Mouse (Mus musculus) embryonic facial prominence, embryonic 13.5 days (tissue): ENCODE measurements around the gene Slc38a6. TPM values are rescaled to one million over a fixed set of nuclear protein-coding genes. Genes with fewer than 3 reads are reported as not detected.
A peak's percentile ranks its signal among the peaks of the same experiment; 100 is the strongest.

Experiments
- ATAC-seq: fragments of 200-750 bp; cut with Nextera tagmentation; 2 replicates; pipeline ENCODE4 v1.8.0; 2017; ENCODE audit warnings: low read depth; ENCODE audit not compliant: insufficient number of reproducible peaks, insufficient read depth, low FRiP score, low TSS enrichment
- H3K27ac ChIP-seq: fragments of 300-500 bp; sonication (generic); 2 replicates; pipeline ENCODE4 v1.5.1; 2015; ENCODE audit warnings: moderate library complexity, mild to moderate bottlenecking, inconsistent platforms
- H3K27me3 ChIP-seq: fragments of 300-500 bp; sonication (generic); 2 replicates; pipeline ENCODE4 v1.6.1; 2015; ENCODE audit warnings: mild to moderate bottlenecking, inconsistent platforms
- H3K36me3 ChIP-seq: fragments of 300-500 bp; sonication (generic); 2 replicates; pipeline ENCODE4 v1.6.1; 2015; ENCODE audit warnings: mild to moderate bottlenecking, inconsistent platforms
- H3K4me1 ChIP-seq: fragments of 300-500 bp; sonication (generic); 2 replicates; pipeline ENCODE4 v1.6.1; 2015; ENCODE audit warnings: inconsistent platforms
- H3K4me2 ChIP-seq: fragments of 300-500 bp; sonication (generic); 2 replicates; pipeline ENCODE4 v1.6.1; 2015; ENCODE audit warnings: moderate library complexity, mild to moderate bottlenecking, inconsistent platforms
- H3K4me3 ChIP-seq: fragments of 300-500 bp; sonication (generic); 2 replicates; pipeline ENCODE4 v1.5.1; 2015; ENCODE audit warnings: mild to moderate bottlenecking, inconsistent platforms
- H3K9ac ChIP-seq: fragments of 300-500 bp; sonication (generic); 2 replicates; pipeline ENCODE4 v1.6.1; 2015; ENCODE audit warnings: mild to moderate bottlenecking, inconsistent platforms
- H3K9me3 ChIP-seq: fragments of 300-500 bp; sonication (generic); 2 replicates; pipeline ENCODE4 v1.6.1; 2016; ENCODE audit warnings: inconsistent platforms
- WGBS: fragments of 180-500 bp; shearing (Covaris S2); methylation state at CpG from one replicate; pipeline ENCODE4 v1.1.7; 2015; ENCODE audit warnings: mixed read lengths; 5-methylcytosine and 5-hydroxymethylcytosine counted together
- polyA plus RNA-seq: library from polyadenylated mRNA; unstranded; fragments of >200 nt; fragmentation: Nextera tagmentation; extraction: Ambion mirVana; gene quantifications from 2 replicates; pipeline ENCODE4 v1.2.1, GENCODE M21; 2015

Gene Slc38a6
- polyA plus RNA-seq, 1 experiment from 2014 or later = 13.7 TPM

GRCm38 (mm10) chr12:73394571-73394970 lies 108.0 kb downstream of the Slc38a6 start:
- WGBS = 92% methylated on average over 5 of the region's 5 CpGs
- Histone ChIP-seq H3K4me2 (no peak overlapping the region), H3K9ac (no peak overlapping the region), H3K9me3 (no peaks in the 10 kb centered on the region), H3K4me3 (no peak overlapping the region), H3K27ac (peak overlapping the region; percentile 89), H3K36me3 (no peaks in the 10 kb centered on the region), H3K4me1 (peaks cover 30% of the 10 kb centered on the region), H3K27me3 (no peaks in the 10 kb centered on the region)
- no peak for ATAC-seq

DNA sequence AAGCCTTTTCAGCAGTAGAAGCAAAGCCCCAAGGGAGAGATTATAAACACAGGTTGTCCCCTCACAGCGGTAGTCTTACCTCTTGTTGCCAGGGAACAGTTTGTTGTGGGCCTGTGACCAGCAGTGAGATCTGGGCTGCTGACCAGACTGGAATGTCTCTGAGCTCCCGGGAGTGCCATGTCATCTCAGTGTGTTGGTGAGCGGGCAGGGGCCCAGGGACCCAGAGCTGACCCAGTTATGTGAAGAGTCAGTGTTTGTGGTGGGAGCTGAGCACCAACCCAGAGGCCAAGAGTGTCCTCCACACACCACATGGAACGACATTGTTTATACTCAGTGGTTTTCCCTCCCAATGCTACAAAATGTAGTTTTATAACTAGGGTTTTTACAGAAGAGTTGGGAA lies 112.8 kb downstream of the Slc38a6 start:
- Histone ChIP-seq H3K9me3 (no peaks in the 10 kb centered on the region), H3K27me3 (no peaks in the 10 kb centered on the region; the same call in 1 of the 2 replicates), H3K4me2 (no peak overlapping the region), H3K36me3 (no peaks in the 10 kb centered on the region), H3K4me3 (no peak overlapping the region), H3K9ac (no peak overlapping the region), H3K27ac (no peak overlapping the region), H3K4me1 (peaks cover 20% of the 10 kb centered on the region)
- 42% methylated on average over 4 of the region's 4 CpGs for WGBS
- ATAC-seq = no peak

GRCm38 (mm10) chr12:73400481-73401025 lies 114.0 kb downstream of the Slc38a6 start:
- peaks cover 23% of the 10 kb centered on the region for H3K4me1 ChIP-seq
- no peaks in the 10 kb centered on the region for H3K36me3 ChIP-seq
- H3K4me2 ChIP-seq = no peak overlapping the region
- no peaks in the 10 kb centered on the region for H3K9me3 ChIP-seq
- H3K4me3 ChIP-seq = no peak overlapping the region
- H3K27me3 ChIP-seq = no peaks in the 10 kb centered on the region; the same call in 1 of the 2 replicates
- H3K27ac ChIP-seq = no peak overlapping the region
- 79% methylated on average over 4 of the region's 4 CpGs for WGBS
- 0 out of 2 replicates have a peak overlapping the region, but pooled peaks have one; percentile 27 for H3K9ac ChIP-seq
- ATAC-seq = peak; percentile 52; the same call in 1 of the 2 replicates

GRCm38 (mm10) chr12:73401520-73402130 lies 115.0 kb downstream of the Slc38a6 start:
- 69% methylated on average over 3 of the region's 3 CpGs for WGBS
- Histone ChIP-seq H3K9me3 (no peaks in the 10 kb centered on the region), H3K36me3 (no peaks in the 10 kb centered on the region), H3K27ac (no peak overlapping the region), H3K4me2 (no peak overlapping the region), H3K4me1 (peaks cover 23% of the 10 kb centered on the region), H3K9ac (no peak overlapping the region), H3K4me3 (no peak overlapping the region), H3K27me3 (no peaks in the 10 kb centered on the region; the same call in 1 of the 2 replicates)
- ATAC-seq = no peak

DNA sequence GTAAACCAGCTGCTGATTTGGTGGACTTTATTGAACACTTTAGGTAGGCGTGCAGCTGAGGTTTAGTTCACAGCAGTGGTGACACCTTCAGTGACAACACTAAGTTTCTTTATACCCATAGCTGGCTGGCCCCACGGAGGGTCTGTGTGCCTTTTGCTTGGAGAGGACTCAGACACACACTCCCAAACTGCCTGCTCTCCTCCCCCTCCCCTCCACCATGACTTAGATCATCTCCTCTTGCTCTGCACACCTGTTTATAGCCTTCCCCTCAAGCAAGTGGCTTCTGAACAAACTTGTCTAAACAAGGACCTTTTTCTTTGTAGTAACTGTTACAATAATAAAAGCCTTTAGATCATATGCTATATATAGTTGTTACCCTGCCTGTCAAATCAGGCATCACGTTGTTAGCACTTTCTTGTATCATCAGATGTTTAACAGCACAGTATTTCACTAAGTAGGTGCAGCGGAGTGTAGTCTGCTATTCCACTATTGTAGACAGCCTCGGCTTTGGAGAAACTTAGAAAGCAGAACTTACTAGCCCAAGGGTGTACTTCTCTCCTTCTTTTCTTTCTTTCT lies 115.6 kb downstream of the Slc38a6 start:
- Histone ChIP-seq H3K9ac (no peak overlapping the region), H3K4me3 (no peak overlapping the region), H3K4me2 (no peak overlapping the region), H3K9me3 (no peaks in the 10 kb centered on the region), H3K27ac (no peak overlapping the region), H3K4me1 (peaks cover 23% of the 10 kb centered on the region), H3K36me3 (no peaks in the 10 kb centered on the region), H3K27me3 (no peaks in the 10 kb centered on the region; the same call in 1 of the 2 replicates)
- ATAC-seq = no peak
- 61% methylated on average over 5 of the region's 5 CpGs for WGBS

DNA sequence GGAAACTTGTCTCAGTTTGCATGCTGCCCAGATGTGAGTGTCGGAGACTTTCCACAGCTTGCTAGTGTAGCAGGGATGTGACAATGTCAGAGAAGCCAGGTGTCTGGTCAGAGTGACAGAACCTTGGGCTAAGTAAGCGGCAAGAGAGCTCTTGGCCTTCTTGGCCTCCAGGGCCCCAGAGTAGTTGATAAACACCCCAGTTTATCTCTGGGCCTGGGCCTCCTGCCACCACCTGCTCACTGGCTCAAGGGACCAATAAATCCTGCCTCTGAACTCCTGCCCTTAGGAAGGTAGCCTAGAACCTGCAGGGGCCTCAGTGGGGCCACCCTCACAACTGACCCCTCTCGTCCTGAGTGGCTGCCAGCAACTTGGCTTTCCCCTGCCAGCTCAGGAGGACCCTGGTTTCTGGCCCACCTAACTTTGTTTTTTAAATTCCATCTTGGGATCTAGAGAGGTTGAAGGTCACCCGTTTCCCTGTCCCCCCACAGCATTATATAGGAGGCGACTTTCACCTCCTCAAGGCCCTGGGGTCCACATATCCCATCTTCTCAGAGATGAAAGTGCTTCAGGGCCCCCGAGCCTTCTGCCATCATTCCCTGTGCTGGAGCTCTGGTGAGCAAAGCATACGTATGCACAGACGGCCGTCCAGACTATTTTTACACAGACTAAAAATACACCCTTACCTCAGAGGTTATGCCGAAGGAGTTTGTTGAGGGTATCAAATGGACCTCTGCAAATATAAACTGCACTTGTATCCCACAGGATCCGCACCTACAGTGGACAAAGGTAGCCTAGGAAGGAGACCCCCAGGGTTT lies 116.5 kb downstream of the Slc38a6 start:
- H3K9ac ChIP-seq = no peak overlapping the region
- H3K4me1 ChIP-seq = peaks cover 23% of the 10 kb centered on the region
- no peak overlapping the region for H3K4me2 ChIP-seq
- H3K36me3 ChIP-seq = no peaks in the 10 kb centered on the region
- H3K4me3 ChIP-seq = no peak overlapping the region
- no peaks in the 10 kb centered on the region for H3K9me3 ChIP-seq
- 82% methylated on average over 11 of the region's 11 CpGs for WGBS
- no peaks in the 10 kb centered on the region; the same call in 1 of the 2 replicates for H3K27me3 ChIP-seq
- ATAC-seq = no peak
- H3K27ac ChIP-seq = no peak overlapping the region

Other genes starting within 250 kb of the Slc38a6 start
- 34.3 and 35.0 TPM in 2 replicates for gene Six1, start 232.9 kb upstream of the Slc38a6 start, polyA plus RNA-seq
- gene Six4, start 173.3 kb upstream of the Slc38a6 start, polyA plus RNA-seq = 6.5 and 7.2 TPM in 2 replicates
- gene Mnat1, start 163.1 kb upstream of the Slc38a6 start, polyA plus RNA-seq = 34.6 and 35.6 TPM in 2 replicates
- gene Trmt5, start 69 bp upstream of the Slc38a6 start, polyA plus RNA-seq = 17.3 and 18.9 TPM in 2 replicates